Mouse (Mus musculus): ENCODE measurements around the gene Litaf. TPM values are rescaled to one million over a fixed set of nuclear protein-coding genes. Genes with fewer than 3 reads are reported as not detected.

The Litaf gene
- polyA plus RNA-seq, 1 experiment from 2014 or later, result 137 TPM

DNA sequence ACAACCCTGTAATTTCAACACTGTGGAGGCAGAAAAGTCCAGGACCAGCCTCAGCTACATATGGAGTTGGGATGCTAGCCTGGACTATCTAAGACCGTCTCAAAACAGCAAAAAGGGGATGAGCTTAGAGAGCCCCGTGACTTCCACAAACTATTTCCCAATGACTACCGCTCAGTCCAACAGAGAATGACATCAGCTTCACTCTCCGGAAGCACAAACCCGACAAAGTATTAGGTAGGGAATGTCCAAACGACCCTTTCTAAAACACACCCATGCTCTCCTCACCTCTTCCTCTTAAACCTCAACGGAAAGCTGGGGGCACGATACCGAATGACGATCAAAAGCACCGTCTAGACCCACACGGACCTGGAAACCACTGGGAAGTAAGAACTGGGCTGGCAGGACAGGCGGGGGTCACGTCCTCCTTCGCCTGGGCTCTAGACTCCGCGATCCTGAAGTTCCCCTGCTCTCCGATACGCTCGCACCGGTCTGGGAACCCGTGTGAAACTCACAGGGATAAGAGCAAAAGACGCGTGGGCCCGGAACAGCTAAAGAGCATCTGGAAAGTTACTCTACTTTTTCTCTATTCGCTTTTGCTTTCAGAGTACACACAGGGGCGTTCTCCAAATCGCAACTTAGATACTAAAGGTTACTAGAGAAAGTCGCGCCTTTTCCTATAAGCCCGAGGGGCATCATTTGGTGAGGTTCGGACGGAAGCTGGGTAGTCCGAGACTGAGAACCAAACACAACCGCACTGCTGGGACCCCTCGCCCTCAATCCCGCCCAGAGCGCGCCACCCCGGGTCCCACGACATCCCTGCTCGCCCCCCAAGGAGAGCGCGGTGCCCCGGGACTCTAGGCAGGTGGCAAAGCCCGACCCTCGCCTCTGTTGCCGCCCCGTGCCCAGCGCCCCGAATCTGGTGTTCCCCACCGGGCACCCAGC lies 73.6 kb downstream of the Litaf start:
- peak overlapping the region; percentile 65 for H3K4me3 ChIP-seq (replicated peaks; ENCODE audit: low read depth, low read length)
- whole genome bisulfite sequencing, result under 1% methylated on average over 52 of the region's 52 CpGs

DNA sequence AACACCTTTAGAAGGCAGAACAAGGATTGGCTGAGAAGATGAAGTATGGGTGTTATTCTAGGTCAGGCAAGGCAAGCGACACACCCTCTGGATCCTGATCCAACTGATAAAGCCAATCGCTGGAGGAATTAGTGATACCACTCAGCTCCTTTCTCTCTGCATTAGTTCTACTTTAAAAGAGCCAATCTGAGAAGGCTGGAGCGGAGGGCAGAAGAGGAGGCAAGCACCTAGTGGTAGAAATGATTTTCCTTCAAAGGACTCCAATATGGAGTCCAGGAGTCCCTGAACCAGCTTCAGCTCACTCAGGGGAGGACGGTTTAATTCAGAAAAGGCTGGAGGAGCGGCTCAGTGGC lies 74.2 kb downstream of the Litaf start:
- Histone ChIP-seq H3K36me3 (ENCODE audit: insufficient read depth, low read length) (no peaks in the 10 kb centered on the region), H3K27me3 (ENCODE audit: insufficient read depth, low read length) (no peaks in the 10 kb centered on the region), H3K4me2 (ENCODE audit: low read length) (peak overlapping the region; percentile 61), H3K27ac (peak overlapping the region; percentile 93), H3K4me3 (replicated peaks; ENCODE audit: low read depth, low read length) (peak overlapping the region; percentile 65), H3K9me3 (replicated peaks; ENCODE audit: low read length) (no peaks in the 10 kb centered on the region), H3K9ac (ENCODE audit: low read depth, low read length) (peak overlapping the region; percentile 87), H3K4me1 (replicated peaks; ENCODE audit: insufficient read depth, low read length) (peaks cover 19% of the 10 kb centered on the region)
- DNase-seq (ENCODE audit: low spot score) (peak; percentile 56), ATAC-seq (replicated peaks; ENCODE audit: low FRiP score, low read depth) (no peak)
- TF ChIP-seq CTCF (IDR thresholded peaks at IDR 0.05; ENCODE audit: low read depth), result peak; percentile 41
- WGBS, result 42% methylated on average over 5 of the region's 5 CpGs

More for the DNA sequence above, 73.6 kb downstream of the Litaf start:
- Histone ChIP-seq H3K27ac (peak overlapping the region; percentile 93), H3K9me3 (replicated peaks; ENCODE audit: low read length) (no peaks in the 10 kb centered on the region), H3K4me2 (ENCODE audit: low read length) (peak overlapping the region; percentile 61), H3K4me1 (replicated peaks; ENCODE audit: insufficient read depth, low read length) (peaks cover 12% of the 10 kb centered on the region), H3K27me3 (ENCODE audit: insufficient read depth, low read length) (no peaks in the 10 kb centered on the region), H3K36me3 (ENCODE audit: insufficient read depth, low read length) (no peaks in the 10 kb centered on the region), H3K9ac (ENCODE audit: low read depth, low read length) (peak overlapping the region; percentile 87)
- DNase-seq (ENCODE audit: low spot score) (peak; percentile 85), ATAC-seq (replicated peaks; ENCODE audit: low FRiP score, low read depth) (peak; percentile 31)
- no peak for TF ChIP-seq CTCF (IDR thresholded peaks at IDR 0.05; ENCODE audit: low read depth)

DNA sequence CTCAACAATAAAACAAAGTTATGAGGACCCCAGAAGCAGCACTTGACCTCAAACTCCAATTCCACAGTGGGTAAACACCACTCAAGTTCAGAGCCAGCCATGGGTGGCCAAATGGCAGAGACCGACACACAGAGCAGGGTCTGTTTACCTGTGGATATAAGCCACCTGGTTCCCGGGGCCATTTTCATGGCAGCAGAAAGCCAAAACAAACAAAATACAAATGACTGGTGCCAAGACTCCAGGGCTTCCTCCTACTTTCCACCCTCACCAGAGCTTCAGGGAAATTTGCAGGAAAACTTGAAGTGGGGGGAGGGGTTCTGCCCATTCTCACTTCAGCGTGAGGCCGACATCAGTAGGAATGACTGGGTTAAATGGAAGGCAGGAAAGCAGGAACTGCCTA lies 75.2 kb downstream of the Litaf start:
- no peak for TF ChIP-seq CTCF (IDR thresholded peaks at IDR 0.05; ENCODE audit: low read depth)
- no peak overlapping the region for H3K4me3 ChIP-seq (replicated peaks; ENCODE audit: low read depth, low read length)
- no peak overlapping the region for H3K9ac ChIP-seq (ENCODE audit: low read depth, low read length)
- ATAC-seq (replicated peaks; ENCODE audit: low FRiP score, low read depth) (no peak), DNase-seq (ENCODE audit: low spot score) (no peak)
- H3K4me1 ChIP-seq (replicated peaks; ENCODE audit: insufficient read depth, low read length), result peaks cover 19% of the 10 kb centered on the region
- no peaks in the 10 kb centered on the region for H3K27me3 ChIP-seq (ENCODE audit: insufficient read depth, low read length)
- H3K4me2 ChIP-seq (ENCODE audit: low read length), result peak overlapping the region; percentile 61; the same call in 1 of the 2 replicates
- WGBS, result 41% methylated on average over 4 of the region's 4 CpGs
- H3K27ac ChIP-seq, result 0 out of 2 replicates have a peak overlapping the region, but pooled peaks have one; percentile 15
- no peaks in the 10 kb centered on the region for H3K36me3 ChIP-seq (ENCODE audit: insufficient read depth, low read length)
- no peaks in the 10 kb centered on the region for H3K9me3 ChIP-seq (replicated peaks; ENCODE audit: low read length)

DNA sequence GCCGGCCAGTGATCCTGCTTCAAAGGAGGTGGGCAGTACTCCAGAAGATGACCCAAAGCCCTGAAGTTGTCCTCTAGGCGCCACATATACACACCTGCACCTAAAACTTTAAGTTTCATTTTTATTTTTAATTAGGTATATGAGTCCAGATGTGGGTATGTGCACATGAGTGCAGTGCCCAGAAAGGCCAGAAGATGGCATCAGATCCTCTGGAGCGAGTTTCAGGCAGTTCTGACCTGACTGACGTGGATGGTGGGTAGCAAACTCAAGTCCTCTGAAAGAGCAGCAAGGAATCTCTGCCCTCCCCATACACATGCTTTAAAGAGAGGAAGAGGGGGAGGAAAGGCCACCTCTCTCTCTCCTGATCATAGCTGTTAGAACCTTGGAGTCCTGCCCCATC lies 76.1 kb downstream of the Litaf start:
- Histone ChIP-seq H3K9ac (ENCODE audit: low read depth, low read length) (no peak overlapping the region), H3K36me3 (ENCODE audit: insufficient read depth, low read length) (no peaks in the 10 kb centered on the region), H3K4me2 (ENCODE audit: low read length) (no peak overlapping the region), H3K27ac (no peak overlapping the region), H3K9me3 (replicated peaks; ENCODE audit: low read length) (no peaks in the 10 kb centered on the region), H3K27me3 (ENCODE audit: insufficient read depth, low read length) (no peaks in the 10 kb centered on the region), H3K4me3 (replicated peaks; ENCODE audit: low read depth, low read length) (no peak overlapping the region), H3K4me1 (replicated peaks; ENCODE audit: insufficient read depth, low read length) (peaks cover 19% of the 10 kb centered on the region)
- no peak for ATAC-seq (replicated peaks; ENCODE audit: low FRiP score, low read depth)
- TF ChIP-seq CTCF (IDR thresholded peaks at IDR 0.05; ENCODE audit: low read depth), result peak; percentile 53; the same call in 1 of the 2 replicates
- DNase-seq (ENCODE audit: low spot score), result no peak
- WGBS, result 93% methylated on average over 4 of the region's 4 CpGs

DNA sequence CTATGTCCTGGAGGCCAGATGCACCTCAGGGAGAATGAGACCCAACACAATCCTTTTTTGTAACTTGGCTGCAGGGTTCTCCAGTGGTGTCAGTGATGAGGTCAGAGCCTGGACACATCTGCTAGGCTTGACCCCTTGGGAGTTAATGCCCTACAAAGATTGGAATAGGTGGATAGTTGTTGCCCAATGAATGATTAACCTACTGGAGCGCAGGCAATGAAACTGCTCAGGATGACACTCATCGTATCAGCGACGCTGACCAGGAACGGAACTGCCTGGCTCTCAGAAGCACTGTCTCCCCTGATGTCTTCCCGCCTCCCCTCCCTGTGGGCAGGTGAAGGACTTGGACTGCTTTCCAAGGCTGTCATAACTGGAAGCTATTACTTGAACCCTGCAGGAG lies 76.6 kb downstream of the Litaf start:
- H3K4me2 ChIP-seq (ENCODE audit: low read length), result no peak overlapping the region
- H3K4me3 ChIP-seq (replicated peaks; ENCODE audit: low read depth, low read length), result no peak overlapping the region
- H3K4me1 ChIP-seq (replicated peaks; ENCODE audit: insufficient read depth, low read length), result peaks cover 23% of the 10 kb centered on the region
- no peaks in the 10 kb centered on the region for H3K36me3 ChIP-seq (ENCODE audit: insufficient read depth, low read length)
- no peak for TF ChIP-seq CTCF (IDR thresholded peaks at IDR 0.05; ENCODE audit: low read depth)
- H3K9me3 ChIP-seq (replicated peaks; ENCODE audit: low read length), result no peaks in the 10 kb centered on the region
- no peak overlapping the region for H3K27ac ChIP-seq
- H3K27me3 ChIP-seq (ENCODE audit: insufficient read depth, low read length), result no peaks in the 10 kb centered on the region
- DNase-seq (ENCODE audit: low spot score) (no peak), ATAC-seq (replicated peaks; ENCODE audit: low FRiP score, low read depth) (no peak)
- 91% methylated on average over 6 of the region's 6 CpGs for WGBS
- H3K9ac ChIP-seq (ENCODE audit: low read depth, low read length), result no peak overlapping the region

DNA sequence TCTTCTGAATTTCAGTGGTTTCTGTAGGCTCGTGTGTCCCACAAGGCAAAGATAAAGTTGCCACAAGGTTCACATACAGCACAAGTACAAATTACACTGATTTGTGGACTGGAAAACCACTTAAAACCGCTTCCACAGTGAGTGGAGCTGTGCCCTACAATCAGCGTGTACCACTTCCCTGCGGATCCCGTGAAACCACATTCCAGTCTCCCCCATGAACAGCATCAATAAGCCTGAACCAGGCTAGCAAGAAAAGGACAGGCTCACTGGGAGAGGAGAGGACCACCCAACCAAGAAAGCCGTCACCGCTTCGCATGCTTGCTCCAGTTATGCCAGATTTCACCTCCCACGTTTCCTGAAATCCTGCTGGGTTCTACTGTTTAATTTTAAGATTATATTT lies 77.7 kb downstream of the Litaf start:
- H3K27me3 ChIP-seq (ENCODE audit: insufficient read depth, low read length), result no peaks in the 10 kb centered on the region
- no peak overlapping the region for H3K4me2 ChIP-seq (ENCODE audit: low read length)
- H3K9ac ChIP-seq (ENCODE audit: low read depth, low read length), result no peak overlapping the region
- DNase-seq (ENCODE audit: low spot score) (peak; percentile 75), ATAC-seq (replicated peaks; ENCODE audit: low FRiP score, low read depth) (no peak)
- TF ChIP-seq CTCF (IDR thresholded peaks at IDR 0.05; ENCODE audit: low read depth), result no peak
- H3K36me3 ChIP-seq (ENCODE audit: insufficient read depth, low read length), result no peaks in the 10 kb centered on the region
- H3K27ac ChIP-seq, result peak overlapping the region; percentile 68
- no peaks in the 10 kb centered on the region for H3K9me3 ChIP-seq (replicated peaks; ENCODE audit: low read length)
- no peak overlapping the region for H3K4me3 ChIP-seq (replicated peaks; ENCODE audit: low read depth, low read length)
- 39% methylated on average over 9 of the region's 9 CpGs for WGBS
- peaks cover 18% of the 10 kb centered on the region for H3K4me1 ChIP-seq (replicated peaks; ENCODE audit: insufficient read depth, low read length)
